Mouse (Mus musculus): ENCODE measurements around the gene March9. TPM values are rescaled to one million over a fixed set of nuclear protein-coding genes. Genes with fewer than 3 reads are reported as not detected.

Gene March9
- polyA plus RNA-seq, 1 experiment from 2014 or later = 0.81 TPM

DNA sequence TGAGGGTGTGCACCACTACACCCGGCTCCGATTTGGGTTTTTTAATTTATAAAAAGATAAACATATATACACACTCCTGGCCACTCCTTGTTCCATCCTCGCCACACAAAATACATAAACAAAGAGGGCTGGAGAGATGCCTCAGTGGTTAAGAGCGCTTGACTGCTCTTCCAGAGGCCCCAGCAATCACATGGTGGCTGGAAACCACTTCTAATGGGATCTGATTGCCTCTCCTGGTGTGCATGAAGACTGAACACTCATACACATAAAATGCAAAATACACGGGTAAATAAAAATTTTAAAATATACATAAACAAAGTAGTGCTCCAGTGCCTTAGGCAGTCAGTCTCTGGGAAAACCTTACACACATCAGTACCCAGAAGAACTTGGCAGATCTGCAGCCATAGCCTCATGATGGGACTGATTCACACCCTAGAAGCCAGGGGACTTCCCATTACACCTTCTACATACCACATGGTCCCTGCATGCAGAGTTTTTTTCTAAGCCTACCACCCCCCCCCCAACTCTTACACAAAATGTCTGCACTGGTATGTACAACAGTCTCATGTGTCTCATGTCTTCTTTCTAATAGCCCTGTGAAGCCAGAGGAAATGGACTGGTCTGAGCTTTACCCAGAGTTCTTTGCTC, 17.4 kb downstream of the March9 start:
- Histone ChIP-seq H3K27me3 (ENCODE audit: control insufficient read depth, insufficient read depth, low read length) (no peaks in the 10 kb centered on the region), H3K4me1 (replicated peaks; ENCODE audit: control insufficient read depth, insufficient read depth) (no peaks in the 10 kb centered on the region; the same call in 1 of the 2 replicates), H3K27ac (replicated peaks) (no peak overlapping the region), H3K9ac (ENCODE audit: low read length) (peak overlapping the region; percentile 67), H3K4me3 (ENCODE audit: low read depth, low read length) (peak overlapping the region; percentile 85), H3K9me3 (ENCODE audit: control insufficient read depth, low read length) (no peaks in the 10 kb centered on the region), H3K36me3 (ENCODE audit: control insufficient read depth, insufficient read depth, low read length) (no peaks in the 10 kb centered on the region), H3K4me2 (replicated peaks; ENCODE audit: low read depth) (peak overlapping the region; percentile 98)
- ATAC-seq (ENCODE audit: low FRiP score, low TSS enrichment) (no peak), DNase-seq (ENCODE audit: low spot score) (no peak)
- TF ChIP-seq CTCF (IDR thresholded peaks at IDR 0.05; ENCODE audit: low read depth) = no peak
- no peak for TF ChIP-seq EP300 (optimal IDR thresholded peaks at IDR 0.05)
- WGBS = 9% methylated on average over 5 of the region's 5 CpGs

DNA sequence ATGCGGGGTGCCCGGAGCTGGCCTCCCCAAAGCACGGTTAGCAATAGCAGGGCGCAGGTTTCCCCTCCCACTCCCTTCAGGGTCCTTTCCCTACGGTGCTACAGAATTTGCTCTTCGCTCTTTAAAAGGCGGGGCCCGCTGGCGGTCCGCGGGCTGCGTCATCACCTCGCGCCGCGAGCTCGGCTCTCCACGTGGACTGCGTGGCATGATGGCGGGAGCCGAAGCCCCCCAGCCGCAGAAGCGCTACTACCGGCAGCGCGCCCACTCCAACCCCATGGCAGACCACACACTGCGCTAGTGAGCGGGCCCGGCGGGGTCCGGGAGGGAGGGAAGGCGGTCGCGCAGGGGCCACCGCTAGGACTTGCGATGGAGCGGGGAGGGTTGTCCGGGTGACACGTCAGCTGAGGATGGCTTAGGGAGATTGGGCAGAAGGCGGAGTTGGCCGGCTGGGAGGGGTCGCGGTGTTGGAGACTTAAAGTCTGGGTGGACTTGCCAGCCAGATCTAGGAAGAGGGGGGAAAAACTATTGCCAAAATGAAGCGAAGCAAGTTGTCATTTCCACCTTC, 18.1 kb downstream of the March9 start:
- H3K9me3 ChIP-seq (ENCODE audit: control insufficient read depth, low read length) = no peaks in the 10 kb centered on the region
- H3K4me2 ChIP-seq (replicated peaks; ENCODE audit: low read depth) = peak overlapping the region; percentile 98
- no peaks in the 10 kb centered on the region for H3K36me3 ChIP-seq (ENCODE audit: control insufficient read depth, insufficient read depth, low read length)
- peak; percentile 81 for ATAC-seq (ENCODE audit: low FRiP score, low TSS enrichment)
- H3K27me3 ChIP-seq (ENCODE audit: control insufficient read depth, insufficient read depth, low read length) = no peaks in the 10 kb centered on the region
- DNase-seq (ENCODE audit: low spot score) = peak; percentile 91
- under 1% methylated on average over 42 of the region's 44 CpGs for WGBS
- no peaks in the 10 kb centered on the region; the same call in 1 of the 2 replicates for H3K4me1 ChIP-seq (replicated peaks; ENCODE audit: control insufficient read depth, insufficient read depth)
- no peak for TF ChIP-seq EP300 (optimal IDR thresholded peaks at IDR 0.05)
- no peak for TF ChIP-seq CTCF (IDR thresholded peaks at IDR 0.05; ENCODE audit: low read depth)
- peak overlapping the region; percentile 67 for H3K9ac ChIP-seq (ENCODE audit: low read length)
- peak overlapping the region; percentile 65 for H3K27ac ChIP-seq (replicated peaks)
- peak overlapping the region; percentile 85 for H3K4me3 ChIP-seq (ENCODE audit: low read depth, low read length)

DNA sequence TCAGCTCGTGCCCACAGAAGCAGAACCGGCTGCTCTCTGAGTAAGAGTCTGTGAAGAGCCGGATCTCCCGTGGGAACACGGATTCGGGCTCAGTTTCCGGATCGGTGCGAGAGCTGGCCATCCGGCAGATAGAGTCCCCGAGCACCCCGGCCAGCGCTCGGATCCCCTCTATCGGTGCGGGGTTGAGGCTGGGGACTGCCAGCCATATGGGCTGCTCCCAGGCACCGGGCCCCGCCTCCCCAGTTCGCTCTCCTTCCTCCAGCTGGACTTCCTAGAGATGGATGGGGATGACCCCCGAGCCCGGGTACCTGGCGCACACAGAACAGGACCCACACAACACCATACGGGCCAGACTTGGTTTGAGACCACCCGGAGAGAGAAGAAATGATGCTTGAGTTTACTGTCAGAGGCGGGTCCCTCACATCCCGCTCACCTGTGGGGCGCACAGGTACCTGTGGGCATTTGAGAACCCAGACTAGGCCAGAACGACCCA, 18.7 kb downstream of the March9 start, which contains the start of the genes Mettl1 and Eef1akmt3:
Mettl1 (plus strand) TSS at position 141 of the 493 bp plus-strand sequence.
Eef1akmt3 (minus strand) TSS at position 240 of the 493 bp plus-strand sequence.
- Histone ChIP-seq H3K4me3 (ENCODE audit: low read depth, low read length) (peak within 1 kb of the TSS; percentile 85), H3K4me1 (replicated peaks; ENCODE audit: control insufficient read depth, insufficient read depth) (no peaks in the 10 kb centered on the region; the same call in 1 of the 2 replicates), H3K4me2 (replicated peaks; ENCODE audit: low read depth) (peak within 1 kb of the TSS; percentile 98), H3K9me3 (ENCODE audit: control insufficient read depth, low read length) (no peaks in the 10 kb centered on the region), H3K9ac (ENCODE audit: low read length) (peak within 1 kb of the TSS; percentile 67), H3K27ac (replicated peaks) (peak within 1 kb of the TSS; percentile 65), H3K36me3 (ENCODE audit: control insufficient read depth, insufficient read depth, low read length) (no peaks in the 10 kb centered on the region), H3K27me3 (ENCODE audit: control insufficient read depth, insufficient read depth, low read length) (no peaks in the 10 kb centered on the region)
- ATAC-seq (ENCODE audit: low FRiP score, low TSS enrichment) = peak; percentile 43
- no peak for TF ChIP-seq EP300 (optimal IDR thresholded peaks at IDR 0.05)
- no peak; the same call in 1 of the 2 replicates for TF ChIP-seq CTCF (IDR thresholded peaks at IDR 0.05; ENCODE audit: low read depth)
- peak; percentile 65 for DNase-seq (ENCODE audit: low spot score)
- 0% methylated on average over 28 of the region's 28 CpGs for WGBS

DNA sequence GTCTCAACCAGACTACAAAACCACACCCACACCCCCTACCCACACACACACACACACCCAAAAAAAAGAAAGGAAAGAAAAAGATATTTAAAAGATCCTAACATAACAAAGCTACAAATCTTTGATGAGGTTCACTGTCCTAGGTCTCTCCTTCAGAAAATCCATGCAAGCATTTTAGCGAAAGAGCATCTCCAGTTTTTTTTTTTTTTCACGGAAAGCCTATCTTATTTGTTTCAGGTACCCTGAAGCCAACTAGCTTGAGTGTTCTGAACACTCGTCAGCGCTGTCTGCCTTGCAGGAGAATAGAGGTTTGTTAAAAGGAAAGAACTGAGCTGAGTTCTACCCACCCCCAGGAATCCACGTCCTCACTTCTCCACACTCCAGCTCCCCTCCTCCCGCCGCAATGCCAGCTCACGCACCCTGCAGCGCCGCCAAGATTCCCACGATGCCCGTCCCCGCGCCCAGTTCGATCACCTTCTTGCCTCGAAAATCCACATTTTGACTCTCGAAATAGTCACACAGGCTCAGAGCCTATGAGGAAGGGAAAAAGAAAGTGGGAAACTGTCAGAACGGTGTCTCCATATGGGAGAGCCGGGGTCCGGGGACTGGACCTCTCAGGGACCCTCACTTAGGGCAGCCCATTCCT, 19.3 kb downstream of the March9 start:
- ATAC-seq (ENCODE audit: low FRiP score, low TSS enrichment) = peak; percentile 30; the same call in 1 of the 2 replicates
- no peaks in the 10 kb centered on the region for H3K36me3 ChIP-seq (ENCODE audit: control insufficient read depth, insufficient read depth, low read length)
- H3K4me3 ChIP-seq (ENCODE audit: low read depth, low read length) = peak overlapping the region; percentile 85
- peak overlapping the region; percentile 65 for H3K27ac ChIP-seq (replicated peaks)
- 2% methylated on average over 20 of the region's 20 CpGs for WGBS
- DNase-seq (ENCODE audit: low spot score) = peak; percentile 54
- no peak for TF ChIP-seq CTCF (IDR thresholded peaks at IDR 0.05; ENCODE audit: low read depth)
- TF ChIP-seq EP300 (optimal IDR thresholded peaks at IDR 0.05) = no peak
- H3K27me3 ChIP-seq (ENCODE audit: control insufficient read depth, insufficient read depth, low read length) = no peaks in the 10 kb centered on the region
- no peaks in the 10 kb centered on the region; the same call in 1 of the 2 replicates for H3K4me1 ChIP-seq (replicated peaks; ENCODE audit: control insufficient read depth, insufficient read depth)
- peak overlapping the region; percentile 98 for H3K4me2 ChIP-seq (replicated peaks; ENCODE audit: low read depth)
- H3K9ac ChIP-seq (ENCODE audit: low read length) = peak overlapping the region; percentile 67
- no peaks in the 10 kb centered on the region for H3K9me3 ChIP-seq (ENCODE audit: control insufficient read depth, low read length)

DNA sequence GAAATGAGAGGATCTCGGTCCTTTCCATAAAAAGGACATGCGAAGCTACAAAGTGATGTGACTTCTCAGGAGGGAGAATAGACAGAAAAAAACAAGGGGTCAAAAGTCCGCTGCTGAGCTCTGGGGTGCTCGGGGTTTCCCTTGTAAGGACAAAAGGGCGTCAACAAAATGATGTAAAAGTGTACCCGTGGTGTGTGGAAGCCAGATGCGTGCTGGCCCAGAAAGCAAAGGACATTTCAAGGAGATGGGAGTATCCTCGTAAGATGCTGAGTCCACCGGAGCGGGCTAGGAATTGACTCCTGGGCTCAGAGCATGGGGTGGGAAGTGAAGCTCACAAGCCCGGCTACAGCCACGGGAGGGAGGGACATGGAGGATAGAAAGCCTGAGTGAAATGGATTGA, 22.3 kb downstream of the March9 start:
- Histone ChIP-seq H3K9me3 (ENCODE audit: control insufficient read depth, low read length) (no peaks in the 10 kb centered on the region), H3K9ac (ENCODE audit: low read length) (no peak overlapping the region), H3K36me3 (ENCODE audit: control insufficient read depth, insufficient read depth, low read length) (no peaks in the 10 kb centered on the region), H3K27ac (replicated peaks) (no peak overlapping the region), H3K27me3 (ENCODE audit: control insufficient read depth, insufficient read depth, low read length) (no peaks in the 10 kb centered on the region), H3K4me1 (replicated peaks; ENCODE audit: control insufficient read depth, insufficient read depth) (no peaks in the 10 kb centered on the region; the same call in 1 of the 2 replicates), H3K4me2 (replicated peaks; ENCODE audit: low read depth) (no peak overlapping the region), H3K4me3 (ENCODE audit: low read depth, low read length) (no peak overlapping the region)
- TF ChIP-seq EP300 (optimal IDR thresholded peaks at IDR 0.05) (no peak), CTCF (IDR thresholded peaks at IDR 0.05; ENCODE audit: low read depth) (no peak)
- DNase-seq (ENCODE audit: low spot score) (no peak), ATAC-seq (ENCODE audit: low FRiP score, low TSS enrichment) (no peak)
- WGBS = 76% methylated on average over 12 of the region's 12 CpGs
